Mouse (Mus musculus) stomach, embryonic 16.5 days (tissue): ENCODE measurements at regions not wholly inside any gene's neighbourhood (a gene's known extent, or its start where the extent isn't known, plus 50 kb on each side); places are given as distances from the start of the nearest gene placed in this dataset.
"Not testable (repeated sequence)": the region's sequence is repeated elsewhere in the genome, so short reads cannot be mapped to it uniquely, and the experiment has no call there.

Source experiments
- ATAC-seq: fragments of 200-750 bp; cut with Nextera tagmentation; 2 replicates; pipeline ENCODE4 v1.8.0; 2017; ENCODE audit warnings: moderate number of reproducible peaks, moderate TSS enrichment; ENCODE audit not compliant: insufficient read depth, low FRiP score
- H3K27ac ChIP-seq: fragments of 300-500 bp; sonication (generic); 2 replicates; pipeline ENCODE4 v1.5.1; 2014; ENCODE audit warnings: low read length
- H3K27me3 ChIP-seq: fragments of 300-500 bp; sonication (generic); 2 replicates; pipeline ENCODE4 v1.6.1; 2014; ENCODE audit warnings: low read length, control low read depth, mixed read lengths; ENCODE audit not compliant: control insufficient read depth, insufficient read depth
- H3K36me3 ChIP-seq: fragments of 300-500 bp; sonication (generic); 2 replicates; pipeline ENCODE4 v1.6.1; 2014; ENCODE audit warnings: low read length; ENCODE audit not compliant: control insufficient read depth, insufficient read depth
- H3K4me1 ChIP-seq: fragments of 300-500 bp; sonication (generic); 2 replicates; pipeline ENCODE4 v1.6.1; 2014; ENCODE audit warnings: low read length, control low read depth, mixed read lengths; ENCODE audit not compliant: control insufficient read depth, insufficient read depth
- H3K4me2 ChIP-seq: fragments of 300-500 bp; sonication (generic); 2 replicates; pipeline ENCODE4 v1.6.1; 2014; ENCODE audit warnings: low read depth, low read length, mixed read lengths
- H3K4me3 ChIP-seq: fragments of 300-500 bp; sonication (generic); replicated peaks from 2 replicates; pipeline ENCODE4 v1.5.1; 2014; ENCODE audit warnings: mild to moderate bottlenecking, low read length
- H3K9ac ChIP-seq: fragments of 300-500 bp; sonication (generic); 2 replicates; pipeline ENCODE4 v1.6.1; 2014; ENCODE audit warnings: low read length
- H3K9me3 ChIP-seq: fragments of 300-500 bp; sonication (generic); replicated peaks from 2 replicates; pipeline ENCODE4 v1.6.1; 2016; ENCODE audit warnings: low read length, control low read depth; ENCODE audit not compliant: control insufficient read depth
- WGBS: fragments of 180-500 bp; shearing (Covaris S2); extraction: QIAGEN DNeasy Blood & Tissue Kit; methylation state at CpG from one replicate; pipeline ENCODE4 v1.1.7; 2014; 5-methylcytosine and 5-hydroxymethylcytosine counted together

DNA sequence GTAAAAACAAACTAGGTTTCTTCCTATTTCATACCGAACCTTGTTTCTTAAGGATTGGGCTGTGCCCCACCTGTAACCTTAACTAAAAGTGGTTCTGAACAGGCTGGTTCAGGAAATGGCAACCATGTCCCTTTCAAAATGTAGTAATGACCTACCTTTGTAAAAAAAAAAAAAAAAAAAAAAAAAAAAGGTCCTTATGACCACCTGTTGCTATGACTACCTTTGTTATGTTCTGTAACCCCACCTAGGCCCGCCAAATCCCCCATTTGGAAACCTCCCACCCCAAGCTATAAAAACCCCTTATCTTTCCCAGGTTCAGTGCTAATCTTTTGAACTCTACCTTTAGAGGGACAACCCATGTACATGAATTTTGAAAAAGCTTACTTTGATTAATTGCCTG, 60.8 kb upstream of the Asns start:
- WGBS = 79% methylated on average over 2 of the region's 2 CpGs
- ATAC-seq = no peak

DNA sequence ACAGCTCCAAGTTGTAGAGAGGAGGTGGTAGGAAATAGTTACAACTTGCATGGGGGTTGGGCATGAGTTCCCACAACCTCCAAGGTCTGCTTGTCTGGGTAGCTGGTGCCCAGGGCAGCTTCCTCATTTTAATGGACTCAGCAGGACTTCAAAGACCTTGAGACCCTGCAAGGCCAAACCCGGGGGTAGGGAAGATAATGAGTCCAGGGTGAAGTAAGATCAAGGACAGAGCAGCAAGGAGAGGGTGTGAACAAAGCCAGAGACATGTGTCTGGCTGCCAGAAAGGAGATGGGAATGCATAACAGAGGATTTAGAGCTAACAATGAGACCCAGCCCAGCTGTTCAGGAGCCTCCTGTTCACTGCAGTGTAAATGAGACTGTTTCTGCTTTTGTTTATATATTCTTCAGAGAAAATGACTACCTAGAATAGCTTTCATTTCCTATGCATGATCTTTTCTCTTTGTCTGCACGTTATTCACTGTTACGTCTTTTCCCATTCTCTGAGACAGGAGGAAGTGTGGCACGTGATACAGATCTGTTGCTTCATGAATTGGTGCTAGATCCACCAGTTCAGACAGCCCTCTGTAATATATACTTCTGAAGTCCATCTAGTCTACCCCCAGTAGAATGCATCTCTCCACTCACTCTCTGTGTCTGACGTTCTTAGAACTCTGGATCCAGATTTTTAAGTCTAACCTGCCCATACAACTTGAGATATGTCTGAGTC, 60.0 kb upstream of the Asns start:
- Histone ChIP-seq H3K27me3 (no peaks in the 10 kb centered on the region), H3K9ac (no peak overlapping the region), H3K27ac (no peak overlapping the region), H3K4me1 (no peaks in the 10 kb centered on the region), H3K36me3 (no peaks in the 10 kb centered on the region), H3K4me2 (no peak overlapping the region), H3K4me3 (no peak overlapping the region), H3K9me3 (no peaks in the 10 kb centered on the region)
- WGBS = 39% methylated on average over 5 of the region's 5 CpGs
- ATAC-seq = no peak

More for the DNA sequence above, 60.8 kb upstream of the Asns start:
- Histone ChIP-seq H3K27ac (no peak overlapping the region), H3K4me1 (no peaks in the 10 kb centered on the region), H3K27me3 (no peaks in the 10 kb centered on the region), H3K4me2 (no peak overlapping the region), H3K9me3 (no peaks in the 10 kb centered on the region), H3K4me3 (no peak overlapping the region), H3K9ac (no peak overlapping the region), H3K36me3 (no peaks in the 10 kb centered on the region)

DNA sequence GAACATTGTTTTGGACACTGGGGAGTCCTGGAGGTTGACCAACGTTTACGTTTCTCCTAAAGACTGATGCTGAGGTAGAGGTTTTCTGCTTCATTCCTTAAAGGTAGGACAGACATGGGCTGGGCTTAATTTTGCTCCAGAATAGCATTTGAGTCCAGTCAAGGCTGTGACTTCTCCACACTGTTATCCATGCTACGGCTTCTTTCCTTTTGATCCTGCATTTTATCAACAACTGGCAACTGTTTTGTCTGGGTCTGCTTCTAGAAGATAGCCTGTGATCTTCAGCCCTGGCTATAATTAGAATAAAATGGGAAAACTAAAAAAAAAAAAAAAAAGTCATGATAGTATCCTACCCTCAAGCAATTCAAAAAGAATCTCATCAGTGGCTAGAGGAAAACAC, 55.5 kb upstream of the Asns start:
- H3K36me3 ChIP-seq = no peaks in the 10 kb centered on the region
- WGBS = 80% methylated on average over 3 of the region's 3 CpGs
- H3K9me3 ChIP-seq = no peaks in the 10 kb centered on the region
- H3K27me3 ChIP-seq = no peaks in the 10 kb centered on the region
- no peaks in the 10 kb centered on the region for H3K4me1 ChIP-seq
- no peak overlapping the region for H3K4me2 ChIP-seq
- H3K9ac ChIP-seq = no peak overlapping the region
- no peak overlapping the region for H3K4me3 ChIP-seq
- ATAC-seq = no peak
- H3K27ac ChIP-seq = no peak overlapping the region

DNA sequence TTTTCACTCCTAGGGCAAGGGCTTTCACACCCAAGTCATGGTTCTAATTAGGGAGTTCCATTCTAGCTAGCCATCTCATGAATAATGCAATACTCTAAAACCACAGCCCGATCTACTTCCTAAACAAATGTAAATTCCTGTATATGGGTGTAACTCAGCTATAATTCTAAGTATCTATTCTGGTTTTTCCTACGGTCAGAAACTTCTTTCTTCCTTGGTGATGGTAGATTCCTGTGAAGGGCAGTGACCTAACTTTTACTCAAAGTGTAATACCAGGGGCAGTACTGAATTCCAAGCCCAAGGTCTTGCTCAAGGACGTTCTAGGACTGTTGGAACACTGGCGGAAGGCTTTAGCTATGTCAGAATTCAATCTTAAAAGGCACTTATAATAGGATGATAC, 51.2 kb upstream of the Asns start:
- not testable (repeated sequence) for H3K9ac ChIP-seq, H3K4me1 ChIP-seq, H3K36me3 ChIP-seq, H3K27ac ChIP-seq, ATAC-seq, H3K4me2 ChIP-seq, H3K9me3 ChIP-seq, H3K27me3 ChIP-seq, H3K4me3 ChIP-seq
- 88% methylated on average over 4 of the region's 4 CpGs for WGBS
